Mouse (Mus musculus) megakaryocyte, embryonic 14.5 days (primary cell): Measurements from ENCODE around the gene Olfr611.
"Not testable (repeated sequence)": the region's sequence is repeated elsewhere in the genome, so short reads cannot be mapped to it uniquely, and the experiment has no call there.

Experiments
- FLI1 ChIP-seq: IDR thresholded peaks from 2 replicates; pipeline ENCODE4 v1.6.1; 2012; ENCODE audit warnings: low read length, inconsistent platforms, mixed read lengths
- GATA1 ChIP-seq: IDR thresholded peaks from 3 replicates; pipeline ENCODE4 v1.6.1; 2012; ENCODE audit warnings: mixed read lengths, low read length, inconsistent platforms, borderline replicate concordance

GRCm38 (mm10) chr7:103542617-103543016, 22.0 kb upstream of the Olfr611 start, which contains the start of gene Olfr612:
- TF ChIP-seq GATA1, FLI1: not testable (repeated sequence)
